12 mouse cellular contexts compared by ENCODE assay signal in the genomic region with DNA sequence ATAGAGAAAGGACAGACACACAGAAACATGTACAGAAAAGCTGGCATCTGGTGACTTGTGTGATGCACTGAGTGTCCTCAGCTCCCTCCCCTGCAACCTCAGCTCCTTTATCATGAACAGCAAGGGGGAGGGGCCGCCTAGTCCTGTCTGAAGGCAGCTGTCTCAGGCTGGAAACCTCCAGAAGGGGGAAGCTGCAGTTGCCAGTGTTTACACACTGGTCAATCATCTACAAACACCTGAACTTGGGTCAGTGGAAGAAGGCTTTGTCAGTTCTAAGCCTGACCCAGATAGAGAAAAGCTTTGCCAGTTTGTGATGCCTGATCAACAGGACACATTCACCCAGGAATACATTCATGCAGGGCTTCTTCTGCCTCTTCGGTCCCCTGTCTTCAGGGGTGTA. TPM values are rescaled to one million over a fixed set of nuclear protein-coding genes. Genes with fewer than 3 reads are reported as not detected.
A peak's percentile ranks its signal among the peaks of the same experiment; 100 is the strongest.
DNase-seq lines count a peak whose midpoint lies in the region; ATAC-seq lines count a peak whose summit lies in the region.
"Had no signal": no experiment of that assay in that cellular context is flagged by ENCODE, and none has a peak within 500 bp of the region (broad histone marks: within the 10 kb centered on the region; RNA-seq: fewer than 3 reads in every experiment).

No protein-coding gene starts in this region.

- peak; percentile 12 for DNase-seq in thymus, postnatal 4 days
- no peak for DNase-seq in thymus, postnatal 36 days
- peak; percentile 91 to 94 for DNase-seq in kidney, postnatal 25 days
- peak; percentile 48 to 59 for DNase-seq in urinary bladder, postnatal 36 days (ENCODE audit: low spot score in 2 of 2)
- no peak for DNase-seq in layer of hippocampus, postnatal 14 days (ENCODE audit: low spot score in 2 of 2)
- no peak for DNase-seq in gastrocnemius, postnatal 36 days
- DNase-seq in natural killer cell, adult 2 months (ENCODE audit: low spot score in 2 of 2) = no peak
- DNase-seq: B cell, adult 2 months had no signal

- H3K36me3 ChIP-seq in lung, embryonic 16.5 days (ENCODE audit: control insufficient read depth, insufficient read depth, low read length) = no peaks in the 10 kb centered on the region
- H3K36me3 ChIP-seq: embryonic facial prominence, embryonic 12.5 days had no signal

- no peak overlapping the region for H3K27ac ChIP-seq in lung, embryonic 16.5 days (ENCODE audit: low read length)
- H3K27ac ChIP-seq: embryonic facial prominence, embryonic 12.5 days had no signal

- peaks cover 14% of the 10 kb centered on the region for H3K4me1 ChIP-seq in lung, embryonic 16.5 days (replicated peaks; ENCODE audit: control insufficient read depth, insufficient read depth, low read length)
- H3K4me1 ChIP-seq: embryonic facial prominence, embryonic 12.5 days had no signal

- no peak overlapping the region for H3K4me3 ChIP-seq in lung, embryonic 16.5 days (ENCODE audit: low read length)
- H3K4me3 ChIP-seq: embryonic facial prominence, embryonic 12.5 days had no signal

- no peak overlapping the region for H3K4me2 ChIP-seq in lung, embryonic 16.5 days (ENCODE audit: low read depth, low read length)
- H3K4me2 ChIP-seq: embryonic facial prominence, embryonic 12.5 days had no signal

- H3K27me3 ChIP-seq in lung, embryonic 16.5 days (ENCODE audit: control insufficient read depth, insufficient read depth, low read depth, low read length) = no peaks in the 10 kb centered on the region
- H3K27me3 ChIP-seq: embryonic facial prominence, embryonic 12.5 days had no signal

- intact Hi-C loops in gastrocnemius, postnatal 36 days (cut with DNase I) = no loop called here

- 18% methylated on average over 2 of the region's 2 CpGs for WGBS in lung, embryonic 16.5 days

- ATAC-seq in lung, embryonic 16.5 days (ENCODE audit: low read depth) = peak; percentile 71

- no peaks in the 10 kb centered on the region for H3K9me3 ChIP-seq in lung, embryonic 16.5 days (ENCODE audit: control insufficient read depth, low read length)
- H3K9me3 ChIP-seq: embryonic facial prominence, embryonic 12.5 days had no signal

- no peak overlapping the region for H3K9ac ChIP-seq in lung, embryonic 16.5 days (ENCODE audit: low read length)
- H3K9ac ChIP-seq: embryonic facial prominence, embryonic 12.5 days had no signal

RNA-seq across cellular contexts. Expression of a gene that starts 10.9 kb away (rescaled TPM):
- 0.69 TPM in 1 of 2 replicates, not detected in the other for polyA plus RNA-seq in lung, embryonic 16.5 days (2015; fragmentation: Nextera tagmentation; extraction: Ambion mirVana)
- total RNA-seq in layer of hippocampus, postnatal 14 days (2021) = not detected
- not detected for total RNA-seq in gastrocnemius, postnatal 36 days (2021)
- polyA plus RNA-seq: embryonic facial prominence, embryonic 12.5 days; heart, embryonic 14.5 days had no signal

RNA-seq across cellular contexts. Expression of a gene that starts 11.4 kb away (rescaled TPM):
- not detected in 2 replicates for polyA plus RNA-seq in lung, embryonic 16.5 days (2015; fragmentation: Nextera tagmentation; extraction: Ambion mirVana)
- total RNA-seq in layer of hippocampus, postnatal 14 days (2021) = not detected
- total RNA-seq in gastrocnemius, postnatal 36 days (2021) = not detected
- polyA plus RNA-seq: embryonic facial prominence, embryonic 12.5 days; heart, embryonic 14.5 days; limb, embryonic 14.5 days had no signal

RNA-seq across cellular contexts. Expression of a gene that starts 20.6 kb away (rescaled TPM):
- polyA plus RNA-seq in lung, embryonic 16.5 days (2015; fragmentation: Nextera tagmentation; extraction: Ambion mirVana) = 0.08 TPM in 1 of 2 replicates, not detected in the other
- under 1 TPM in 1 of 2 experiments, not detected in 1; 0.12 TPM for total RNA-seq in layer of hippocampus, postnatal 14 days (2021)
- total RNA-seq in gastrocnemius, postnatal 36 days (2021) = not detected
- polyA plus RNA-seq: embryonic facial prominence, embryonic 12.5 days; heart, embryonic 14.5 days had no signal

RNA-seq across cellular contexts. Expression of a gene that starts 28.0 kb away (rescaled TPM):
- polyA plus RNA-seq in lung, embryonic 16.5 days (2015; fragmentation: Nextera tagmentation; extraction: Ambion mirVana) = not detected in 2 replicates
- total RNA-seq in layer of hippocampus, postnatal 14 days (2021) = not detected
- total RNA-seq in gastrocnemius, postnatal 36 days (2021) = not detected
- polyA plus RNA-seq: embryonic facial prominence, embryonic 12.5 days; heart, embryonic 14.5 days; limb, embryonic 14.5 days had no signal

Comparison
In these comparisons a context has a peak if more than half of its experiments do, and no peak if none do; other contexts are left out.
1. DNase-seq: peak in thymus, postnatal 4 days (single experiment), kidney, postnatal 25 days (2 of 2) and urinary bladder, postnatal 36 days (2 of 2); none in thymus, postnatal 36 days (0 of 2), layer of hippocampus, postnatal 14 days (0 of 2), gastrocnemius, postnatal 36 days (0 of 2) and natural killer cell, adult 2 months (0 of 2).